Mouse (Mus musculus) frontal cortex, adult (tissue): ENCODE results near the gene Krtap16-3.

ENCODE experiments used
- ATAC-seq: cut with Nextera tagmentation; 2 replicates; pipeline ENCODE4 v1.9.2; 2017; ENCODE audit warnings: mild to moderate bottlenecking, moderate library complexity, mixed read lengths; ENCODE audit not compliant: low TSS enrichment

The Krtap16-3 gene

DNA sequence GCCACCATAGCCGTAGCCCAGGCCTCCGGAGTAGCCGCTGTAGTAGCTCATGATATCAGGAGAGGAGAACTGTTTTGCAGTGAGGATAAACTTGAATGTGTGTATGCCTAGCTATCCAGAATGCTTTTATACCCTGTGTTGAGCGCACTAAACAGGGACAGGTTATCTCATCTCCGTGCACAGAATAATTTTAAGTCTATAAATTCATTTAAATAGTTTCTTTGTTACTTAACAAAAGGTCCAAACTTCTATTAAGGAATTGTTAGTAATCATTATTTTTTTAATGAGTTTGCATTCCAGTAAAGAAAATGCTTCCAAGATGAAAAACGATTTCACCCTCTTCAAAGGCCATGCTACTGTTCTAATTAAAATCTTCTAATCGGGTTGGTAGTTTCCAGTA, at the start of gene Krtap16-3:
Krtap16-3 (minus strand) TSS at position 101 of the 400 bp plus-strand sequence.
- no peak for ATAC-seq

DNA sequence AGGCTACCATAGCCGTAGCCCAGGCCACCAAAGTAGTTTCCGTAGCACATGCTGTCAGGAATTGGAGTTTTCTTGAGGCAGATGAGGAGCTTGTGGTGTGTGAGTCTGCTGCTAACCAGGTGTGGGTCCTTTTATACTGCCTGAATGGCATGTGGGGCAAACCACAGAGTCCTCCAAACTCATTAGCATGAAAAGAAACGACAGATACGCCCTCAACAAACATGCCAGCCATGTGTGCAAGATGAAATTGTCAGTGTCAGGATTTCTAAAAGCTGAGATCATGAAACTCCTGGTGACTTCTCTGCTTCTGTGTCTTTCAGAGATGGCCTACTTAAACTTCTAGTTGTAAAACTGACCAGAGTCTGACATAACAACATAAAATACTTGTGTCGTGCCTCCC, 48.0 kb upstream of the Krtap16-3 start, which contains the start of gene Krtap22-2:
Krtap22-2 (minus strand) TSS at position 101 of the 400 bp plus-strand sequence.
- no peak for ATAC-seq

DNA sequence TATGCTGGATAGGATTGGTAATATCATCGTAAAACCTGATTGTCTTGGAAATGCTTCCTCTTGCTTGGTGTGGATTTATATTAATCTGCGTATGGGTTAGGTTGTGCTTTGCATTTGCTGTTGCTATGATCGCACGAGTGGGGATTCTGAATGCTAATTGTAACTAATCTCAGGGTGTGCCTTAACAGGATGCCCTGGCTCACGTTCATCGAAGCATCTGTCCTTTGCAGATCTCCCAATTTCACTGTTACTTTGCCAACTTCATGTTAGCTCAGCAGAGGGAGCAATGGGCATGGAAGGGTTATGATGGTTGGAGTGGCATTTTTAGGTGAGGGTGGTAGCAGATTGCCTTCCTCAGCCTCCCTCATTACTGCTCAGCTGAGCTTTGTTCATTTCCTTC, 21.6 kb downstream of the Krtap16-3 start:
- no peak for ATAC-seq

DNA sequence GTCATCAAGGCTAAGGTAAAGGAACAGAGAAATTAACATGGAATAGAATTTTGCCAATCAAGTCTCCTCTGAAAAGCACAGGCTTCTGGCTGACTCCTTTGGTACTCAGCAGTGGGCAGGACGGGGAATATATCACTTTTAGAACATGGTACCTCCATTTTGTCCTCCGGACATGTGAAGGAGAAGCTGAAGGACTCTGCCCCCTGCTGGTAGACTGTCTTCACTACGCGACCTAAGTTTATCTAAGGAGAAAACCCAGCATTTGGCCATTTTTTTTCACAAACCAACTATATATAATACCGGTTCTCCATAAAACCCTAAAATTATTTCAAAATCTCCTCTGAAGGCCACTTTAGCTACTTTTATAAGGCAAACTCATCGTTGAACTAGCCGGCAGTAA, 24.4 kb downstream of the Krtap16-3 start:
- ATAC-seq = no peak

DNA sequence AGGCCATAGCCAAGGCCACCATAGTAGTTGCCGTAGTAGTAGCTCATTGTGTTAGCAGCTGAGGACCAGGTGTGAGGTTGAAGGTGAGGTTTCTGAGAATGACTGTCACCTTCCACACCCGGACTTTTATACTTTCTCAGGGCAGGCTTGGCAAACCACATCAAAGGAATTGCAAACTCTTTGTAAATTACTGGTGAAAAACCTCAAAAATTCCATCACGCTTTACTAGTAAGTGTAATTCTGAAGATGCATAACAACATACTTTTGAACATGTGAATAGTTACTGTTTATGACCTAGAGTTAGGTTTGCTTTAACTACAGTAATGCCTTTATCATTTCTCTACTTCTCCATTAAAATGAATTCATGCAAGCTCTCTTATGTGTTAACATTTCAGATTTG, 30.5 kb downstream of the Krtap16-3 start, which contains the start of gene Krtap19-9b:
Krtap19-9b (minus strand) TSS at position 101 of the 400 bp plus-strand sequence.
- no peak for ATAC-seq
